Mouse (Mus musculus): ENCODE data around the gene Ntsr1.

DNA sequence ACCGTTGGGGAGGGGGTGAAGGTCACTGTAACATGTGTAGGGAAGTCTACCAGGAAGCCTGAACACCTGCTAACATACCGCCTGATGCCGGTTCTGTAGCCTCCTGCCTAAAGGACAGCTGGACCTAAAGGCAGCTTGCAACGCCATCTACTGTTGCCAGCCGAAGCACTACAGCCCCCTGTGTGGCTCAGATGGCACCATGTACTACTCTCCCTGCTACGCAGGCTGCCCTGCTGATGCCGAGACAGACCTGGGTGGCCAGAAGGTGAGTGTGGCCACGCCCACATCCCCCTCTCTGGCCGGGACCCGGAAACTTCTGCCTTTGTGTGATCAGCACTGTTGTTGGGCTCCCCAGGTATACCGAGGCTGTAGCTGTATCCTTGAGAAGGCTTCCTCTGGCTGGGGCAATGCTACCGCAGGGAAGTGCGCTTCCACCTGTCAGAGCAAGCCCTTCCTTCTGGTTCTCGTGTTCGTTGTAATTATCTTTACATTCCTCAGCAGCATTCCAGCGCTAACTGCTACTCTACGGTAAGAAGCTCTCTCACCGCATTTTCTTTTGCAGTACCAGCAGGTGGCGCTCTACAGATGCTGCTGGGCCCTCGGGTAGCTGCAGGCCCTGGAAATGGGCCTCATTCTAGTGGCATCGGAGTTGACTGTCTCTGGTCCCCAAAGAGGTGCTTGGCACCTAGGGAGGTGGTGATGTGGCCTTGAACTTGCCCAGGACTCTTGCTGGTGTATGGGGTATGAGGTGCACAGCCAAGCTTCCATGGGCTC, 27.3 kb upstream of the Ntsr1 start:
- no peak for TF ChIP-seq POLR2A (IDR thresholded peaks at IDR 0.05; ENCODE audit: control insufficient read depth in 1 of 2, insufficient read depth in 1 of 2, low read depth in 1 of 2, low read length in 2 of 2, poor library complexity in 1 of 2)
- TF ChIP-seq RAD21 (IDR thresholded peaks at IDR 0.05; ENCODE audit: low read depth, low read length), result peak; percentile 25; the same call in 1 of the 2 replicates
- peak; percentile 76 to 90 (median 90) for TF ChIP-seq CTCF (IDR thresholded peaks at IDR 0.05 in 2 of 3, conservative IDR thresholded peaks at IDR 0.05 in 1 of 3; ENCODE audit: control insufficient read depth in 1 of 3, insufficient read depth in 1 of 3, low read depth in 2 of 3, low read length in 3 of 3, poor library complexity in 1 of 3, severe bottlenecking in 1 of 3)
- no peak for TF ChIP-seq MYB (IDR thresholded peaks at IDR 0.05; ENCODE audit: low read depth, low read length)
- TF ChIP-seq MAZ (IDR thresholded peaks at IDR 0.05; ENCODE audit: low read depth, low read length), result no peak
- TF ChIP-seq ELF1 (IDR thresholded peaks at IDR 0.05; ENCODE audit: low read depth, low read length), result no peak
- no peak for TF ChIP-seq E2F4 (IDR thresholded peaks at IDR 0.05; ENCODE audit: borderline replicate concordance, low read depth, low read length)
- no peak for TF ChIP-seq CHD1 (IDR thresholded peaks at IDR 0.05; ENCODE audit: low read depth, low read length)
- TF ChIP-seq POLR2AphosphoS2 (IDR thresholded peaks at IDR 0.05; ENCODE audit: low read length), result no peak
- no peak for TF ChIP-seq POLR2AphosphoS5 (IDR thresholded peaks at IDR 0.05; ENCODE audit: borderline replicate concordance, low read depth, low read length)
- TF ChIP-seq TCF12 (IDR thresholded peaks at IDR 0.05; ENCODE audit: low read depth, low read length), result no peak
- TF ChIP-seq ZNF384 (IDR thresholded peaks at IDR 0.05; ENCODE audit: low read depth, low read length), result no peak
- TF ChIP-seq ETS1 (IDR thresholded peaks at IDR 0.05; ENCODE audit: low read depth, low read length), result no peak
